Mouse (Mus musculus) stomach, embryonic 16.5 days (tissue): ENCODE data around the gene Bpifb9a. TPM values are rescaled to one million over a fixed set of nuclear protein-coding genes. Genes with fewer than 3 reads are reported as not detected.
"Not testable (repeated sequence)": the region's sequence is repeated elsewhere in the genome, so short reads cannot be mapped to it uniquely, and the experiment has no call there.

Experiments
- ATAC-seq: fragments of 200-750 bp; cut with Nextera tagmentation; 2 replicates; pipeline ENCODE4 v1.8.0; 2017; ENCODE audit warnings: moderate number of reproducible peaks, moderate TSS enrichment; ENCODE audit not compliant: insufficient read depth, low FRiP score
- H3K27ac ChIP-seq: fragments of 300-500 bp; sonication (generic); 2 replicates; pipeline ENCODE4 v1.5.1; 2014; ENCODE audit warnings: low read length
- H3K27me3 ChIP-seq: fragments of 300-500 bp; sonication (generic); 2 replicates; pipeline ENCODE4 v1.6.1; 2014; ENCODE audit warnings: low read length, control low read depth, mixed read lengths; ENCODE audit not compliant: control insufficient read depth, insufficient read depth
- H3K36me3 ChIP-seq: fragments of 300-500 bp; sonication (generic); 2 replicates; pipeline ENCODE4 v1.6.1; 2014; ENCODE audit warnings: low read length; ENCODE audit not compliant: control insufficient read depth, insufficient read depth
- H3K4me1 ChIP-seq: fragments of 300-500 bp; sonication (generic); 2 replicates; pipeline ENCODE4 v1.6.1; 2014; ENCODE audit warnings: low read length, control low read depth, mixed read lengths; ENCODE audit not compliant: control insufficient read depth, insufficient read depth
- H3K4me2 ChIP-seq: fragments of 300-500 bp; sonication (generic); 2 replicates; pipeline ENCODE4 v1.6.1; 2014; ENCODE audit warnings: low read depth, low read length, mixed read lengths
- H3K4me3 ChIP-seq: fragments of 300-500 bp; sonication (generic); replicated peaks from 2 replicates; pipeline ENCODE4 v1.5.1; 2014; ENCODE audit warnings: mild to moderate bottlenecking, low read length
- H3K9ac ChIP-seq: fragments of 300-500 bp; sonication (generic); 2 replicates; pipeline ENCODE4 v1.6.1; 2014; ENCODE audit warnings: low read length
- H3K9me3 ChIP-seq: fragments of 300-500 bp; sonication (generic); replicated peaks from 2 replicates; pipeline ENCODE4 v1.6.1; 2016; ENCODE audit warnings: low read length, control low read depth; ENCODE audit not compliant: control insufficient read depth
- WGBS: fragments of 180-500 bp; shearing (Covaris S2); extraction: QIAGEN DNeasy Blood & Tissue Kit; methylation state at CpG from one replicate; pipeline ENCODE4 v1.1.7; 2014; 5-methylcytosine and 5-hydroxymethylcytosine counted together
- polyA plus RNA-seq: library from polyadenylated mRNA; unstranded; fragments of >200 nt; fragmentation: Nextera tagmentation; extraction: Ambion mirVana; gene quantifications from 2 replicates; pipeline ENCODE4 v1.2.1, GENCODE M21; 2015

The Bpifb9a gene
- polyA plus RNA-seq, result not detected in 2 replicates

DNA sequence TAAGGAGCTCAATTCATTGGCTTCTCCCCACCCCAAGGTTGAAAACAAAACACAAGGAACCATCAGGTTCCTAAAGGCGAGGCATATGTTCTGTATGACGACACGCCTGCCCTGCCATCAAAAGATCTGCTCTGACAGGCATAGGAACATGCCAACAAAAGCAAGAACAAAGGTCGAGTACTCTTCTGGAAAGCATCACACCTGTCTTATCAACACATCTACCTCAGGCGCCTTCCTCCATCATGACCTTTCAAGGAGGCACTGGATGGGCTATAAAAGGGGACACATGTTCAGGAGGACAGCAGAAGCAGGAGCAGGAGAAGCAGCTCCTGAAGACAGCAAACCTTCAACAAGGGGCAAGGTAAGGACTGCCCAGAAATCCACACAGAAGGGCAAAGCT lies at the start of gene Bpifb9a:
TSS of gene Bpifb9a (plus strand) at position 301 of the 400 bp plus-strand sequence.
- not testable (repeated sequence) for H3K9ac ChIP-seq, H3K4me2 ChIP-seq, H3K27me3 ChIP-seq, H3K9me3 ChIP-seq, ATAC-seq, H3K36me3 ChIP-seq, H3K4me3 ChIP-seq, H3K27ac ChIP-seq, H3K4me1 ChIP-seq
- WGBS, result 72% methylated on average over 5 of the region's 5 CpGs

DNA sequence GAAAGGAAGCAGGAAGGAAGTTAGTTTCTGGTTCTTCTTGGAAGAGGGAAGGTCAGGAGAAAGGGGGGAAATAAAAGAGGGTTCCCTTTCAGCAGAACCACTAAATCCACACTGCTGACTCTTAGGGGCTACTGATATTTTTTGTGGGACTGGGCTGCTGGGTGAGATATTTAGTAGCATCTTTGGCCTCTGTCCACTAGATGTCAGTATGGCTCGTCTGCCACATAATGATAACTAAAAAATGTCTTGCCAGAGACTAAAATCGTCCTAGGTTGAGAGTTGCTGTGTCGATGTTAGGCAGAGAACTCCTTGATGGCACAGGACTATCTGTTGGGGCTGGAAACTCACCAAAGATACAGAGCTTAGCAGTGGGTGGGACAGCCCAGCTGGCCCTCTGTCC lies 48.5 kb upstream of the Bpifb9a start:
- Histone ChIP-seq H3K4me1 (no peaks in the 10 kb centered on the region), H3K4me2 (no peak overlapping the region), H3K9ac (no peak overlapping the region), H3K36me3 (no peaks in the 10 kb centered on the region), H3K27me3 (no peaks in the 10 kb centered on the region), H3K4me3 (no peak overlapping the region), H3K27ac (no peak overlapping the region), H3K9me3 (no peaks in the 10 kb centered on the region)
- ATAC-seq, result no peak
- WGBS, result 10% methylated on average over 3 of the region's 3 CpGs

DNA sequence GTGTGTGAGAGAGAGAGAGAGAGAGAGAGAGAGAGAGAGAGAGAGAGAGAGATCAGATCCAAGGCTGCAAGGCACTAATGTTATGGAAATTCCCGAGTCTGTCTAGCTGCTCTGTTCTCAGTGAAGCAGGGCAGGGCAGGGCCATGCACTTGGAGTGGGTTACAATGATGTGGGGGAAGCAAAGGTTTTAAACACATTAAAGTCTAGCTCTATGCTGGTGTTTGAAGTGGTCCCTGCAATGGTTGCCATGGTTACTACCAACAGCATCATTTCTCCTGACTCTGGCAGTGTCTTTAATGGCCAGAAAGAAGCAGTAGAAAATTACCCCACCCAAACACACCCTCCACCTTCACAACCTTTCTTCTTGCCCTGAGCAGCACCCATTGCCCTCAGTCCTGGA lies 46.5 kb upstream of the Bpifb9a start:
- no peak for ATAC-seq
- H3K27me3 ChIP-seq, result no peaks in the 10 kb centered on the region
- no peak overlapping the region for H3K4me2 ChIP-seq
- no peaks in the 10 kb centered on the region for H3K4me1 ChIP-seq
- H3K27ac ChIP-seq, result no peak overlapping the region
- H3K9ac ChIP-seq, result no peak overlapping the region
- no peaks in the 10 kb centered on the region for H3K36me3 ChIP-seq
- WGBS, result 39% methylated on average over 1 of the region's 1 CpGs
- H3K4me3 ChIP-seq, result no peak overlapping the region
- H3K9me3 ChIP-seq, result no peaks in the 10 kb centered on the region

GRCm38 (mm10) chr2:154211881-154212280 lies 45.8 kb upstream of the Bpifb9a start:
- Histone ChIP-seq H3K36me3 (no peaks in the 10 kb centered on the region), H3K4me2 (no peak overlapping the region), H3K27ac (no peak overlapping the region), H3K4me3 (no peak overlapping the region), H3K4me1 (no peaks in the 10 kb centered on the region), H3K27me3 (no peaks in the 10 kb centered on the region), H3K9ac (no peak overlapping the region), H3K9me3 (no peaks in the 10 kb centered on the region)
- 86% methylated on average over 4 of the region's 4 CpGs for WGBS
- ATAC-seq, result no peak

GRCm38 (mm10) chr2:154215191-154215590 lies 42.5 kb upstream of the Bpifb9a start:
- 0 out of 2 replicates have a peak, but pooled peaks have one; percentile 14 for ATAC-seq
- Histone ChIP-seq H3K27ac (no peak overlapping the region), H3K4me2 (no peak overlapping the region), H3K9ac (no peak overlapping the region), H3K4me3 (no peak overlapping the region), H3K4me1 (no peaks in the 10 kb centered on the region), H3K27me3 (no peaks in the 10 kb centered on the region), H3K36me3 (no peaks in the 10 kb centered on the region), H3K9me3 (no peaks in the 10 kb centered on the region)
- 15% methylated on average over 5 of the region's 5 CpGs for WGBS

DNA sequence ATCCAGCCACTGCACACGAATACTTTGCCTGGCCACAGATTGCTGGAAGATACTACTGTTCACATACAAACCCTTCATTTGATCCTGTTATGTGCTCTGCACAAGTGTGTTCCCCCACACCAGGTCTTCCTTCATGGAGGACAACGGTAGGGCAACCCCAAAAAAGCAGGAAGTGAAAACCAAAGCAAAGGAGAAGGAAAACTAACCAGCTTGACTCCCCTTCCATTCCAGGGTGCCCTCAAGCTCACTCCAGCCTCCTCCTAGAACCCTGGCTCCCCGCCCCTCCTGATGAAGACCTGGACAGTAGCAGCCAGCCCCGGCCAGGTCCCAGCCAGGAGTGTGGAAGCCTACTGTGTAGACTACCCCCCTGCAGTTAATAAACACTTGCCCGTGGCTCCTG lies 37.7 kb upstream of the Bpifb9a start:
- no peak for ATAC-seq
- no peak overlapping the region for H3K4me3 ChIP-seq
- H3K9me3 ChIP-seq, result no peaks in the 10 kb centered on the region
- no peak overlapping the region for H3K9ac ChIP-seq
- H3K4me2 ChIP-seq, result no peak overlapping the region
- H3K4me1 ChIP-seq, result peaks cover 5% of the 10 kb centered on the region; the same call in 1 of the 2 replicates
- no peaks in the 10 kb centered on the region for H3K36me3 ChIP-seq
- H3K27me3 ChIP-seq, result no peaks in the 10 kb centered on the region
- 68% methylated on average over 5 of the region's 5 CpGs for WGBS
- no peak overlapping the region for H3K27ac ChIP-seq

GRCm38 (mm10) chr2:154223265-154223916 lies 34.3 kb upstream of the Bpifb9a start, which contains the start of gene Bpifb5:
Bpifb5 (plus strand) TSS chr2:154223742.
- Histone ChIP-seq H3K4me3 (no peak within 1 kb of the TSS), H3K4me2 (no peak within 1 kb of the TSS), H3K9me3 (no peaks in the 10 kb centered on the region), H3K9ac (no peak within 1 kb of the TSS), H3K4me1 (peaks cover 5% of the 10 kb centered on the region; the same call in 1 of the 2 replicates), H3K27me3 (no peaks in the 10 kb centered on the region), H3K36me3 (no peaks in the 10 kb centered on the region), H3K27ac (no peak within 1 kb of the TSS)
- 4% methylated on average over 14 of the region's 14 CpGs for WGBS
- ATAC-seq, result peak; percentile 49; the same call in 1 of the 2 replicates

GRCm38 (mm10) chr2:154223917-154224273 lies 33.8 kb upstream of the Bpifb9a start:
- Histone ChIP-seq H3K27me3 (no peaks in the 10 kb centered on the region), H3K4me1 (peaks cover 5% of the 10 kb centered on the region; the same call in 1 of the 2 replicates), H3K9me3 (no peaks in the 10 kb centered on the region), H3K4me3 (no peak overlapping the region), H3K9ac (no peak overlapping the region), H3K27ac (no peak overlapping the region), H3K36me3 (no peaks in the 10 kb centered on the region), H3K4me2 (no peak overlapping the region)
- ATAC-seq, result no peak
- 26% methylated on average over 2 of the region's 2 CpGs for WGBS

DNA sequence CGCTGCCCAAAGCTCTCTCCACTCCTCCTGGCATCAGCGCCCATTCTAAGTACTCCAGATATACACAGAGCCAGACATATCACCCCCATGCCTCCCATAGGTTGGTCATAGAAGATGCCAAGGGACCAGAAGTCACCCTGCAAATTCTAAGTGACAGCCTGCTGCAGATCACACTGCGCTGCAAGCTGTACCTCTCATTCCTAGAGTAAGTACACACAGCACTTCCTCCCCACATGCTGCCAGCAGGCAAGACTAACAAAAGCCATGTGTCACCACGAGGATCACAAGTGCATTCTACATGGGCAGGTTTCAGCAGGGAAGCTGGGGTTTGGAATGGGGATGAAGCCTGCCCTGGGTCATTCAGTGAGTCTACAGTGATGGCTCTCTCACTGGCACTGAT lies 30.7 kb upstream of the Bpifb9a start:
- ATAC-seq, result no peak
- no peaks in the 10 kb centered on the region for H3K27me3 ChIP-seq
- WGBS, result 71% methylated on average over 4 of the region's 4 CpGs

More for the DNA sequence above, 30.7 kb upstream of the Bpifb9a start:
- Histone ChIP-seq H3K36me3 (no peaks in the 10 kb centered on the region), H3K9me3 (no peaks in the 10 kb centered on the region), H3K4me1 (peaks cover 5% of the 10 kb centered on the region; the same call in 1 of the 2 replicates), H3K4me3 (no peak overlapping the region), H3K27ac (no peak overlapping the region), H3K4me2 (no peak overlapping the region), H3K9ac (no peak overlapping the region)
